Mouse (Mus musculus) kidney, adult 8-10 months (tissue): ENCODE data around the gene Smg8.

Experiments used
- DNase-seq, 2 experiments: peaks; one replicate each; pipeline ENCODE4 v3.0.0; 2022

The Smg8 gene

GRCm38 (mm10) chr11:87039307-87039963 lies 47.1 kb downstream of the Smg8 start:
- DNase-seq = no peak

- no peak for DNase-seq
Measured at GRCm38 (mm10) chr11:87036180-87036579, 50.4 kb downstream of the Smg8 start.

GRCm38 (mm10) chr11:87028212-87028611 lies 58.4 kb downstream of the Smg8 start:
- no peak for DNase-seq
